ENCODE assay signal across 33 mouse cellular contexts in the genomic region with DNA sequence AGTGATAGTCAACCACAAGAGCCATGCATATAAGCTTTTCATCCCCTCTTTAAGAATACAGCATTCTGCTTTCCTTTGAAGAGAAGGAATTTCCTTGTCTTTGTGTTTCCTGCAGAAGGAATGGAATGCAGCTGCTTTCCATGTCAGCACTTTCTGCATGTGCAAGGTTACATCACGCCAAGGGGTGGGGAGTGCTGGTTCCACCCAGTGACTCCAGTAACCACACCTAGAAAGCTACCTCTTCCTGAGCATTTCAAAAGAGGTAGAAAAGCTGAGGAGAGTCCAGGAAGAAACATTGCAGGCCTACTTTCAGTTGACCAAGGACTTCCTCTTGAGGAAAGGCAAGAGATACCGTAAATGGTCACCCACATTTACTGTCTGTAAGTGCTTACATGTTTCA. TPM values are rescaled to one million over a fixed set of nuclear protein-coding genes. Genes with fewer than 3 reads are reported as not detected.
DNase-seq lines count a peak whose midpoint lies in the region; ATAC-seq and TF ChIP-seq lines count a peak whose summit lies in the region.
"Had no signal": no experiment of that assay in that cellular context is flagged by ENCODE, and none has a peak within 500 bp of the region (broad histone marks: within the 10 kb centered on the region; RNA-seq: fewer than 3 reads in every experiment).

No protein-coding gene starts in this region.

- TF ChIP-seq CTCF in layer of hippocampus, adult 2 months (conservative IDR thresholded peaks at IDR 0.05): no peak

- no peak for ATAC-seq in frontal cortex, adult (ENCODE audit: low TSS enrichment)
- ATAC-seq: forebrain, embryonic 14.5 days; hindbrain, postnatal 0 days; intestine, embryonic 16.5 days; midbrain, embryonic 16.5 days; Patski had no signal

- H3K27ac ChIP-seq in ES-E14 (ENCODE audit: insufficient read depth, low read depth, low read length, poor library complexity, severe bottlenecking): no peak overlapping the region
- H3K27ac ChIP-seq in layer of hippocampus, adult 2 months: no peak overlapping the region
- H3K27ac ChIP-seq in embryonic facial prominence, embryonic 10.5 days (replicated peaks): no peak overlapping the region
- H3K27ac ChIP-seq: embryonic facial prominence, embryonic 15.5 days; hindbrain, embryonic 10.5 days; hindbrain, postnatal 0 days; left cerebral cortex, adult 2 months; limb, embryonic 15.5 days; liver, embryonic 14.5 days; midbrain, embryonic 10.5 days had no signal

- no peak overlapping the region for H3K4me3 ChIP-seq in ES-E14 (ENCODE audit: insufficient read depth in 1 of 2, low read depth in 1 of 2, low read length in 2 of 2, poor library complexity in 1 of 2, severe bottlenecking in 1 of 2)
- no peak overlapping the region for H3K4me3 ChIP-seq in layer of hippocampus, adult 2 months
- no peak overlapping the region for H3K4me3 ChIP-seq in embryonic facial prominence, embryonic 10.5 days
- H3K4me3 ChIP-seq: embryonic facial prominence, embryonic 15.5 days; hindbrain, embryonic 10.5 days; left cerebral cortex, adult 2 months; limb, embryonic 15.5 days; midbrain, embryonic 10.5 days; myocyte had no signal

- DNase-seq in 416B (ENCODE audit: low read depth): peak; percentile 63
- peak; percentile 19 for DNase-seq in ES-E14 (ENCODE audit: low read depth, low spot score)
- DNase-seq in forelimb bud, embryonic 11.5 days (ENCODE audit: low read depth, low spot score): peak; percentile 4
- peak; percentile 29 for DNase-seq in lung, postnatal 25 days (ENCODE audit: low spot score)
- DNase-seq in layer of hippocampus, adult 2 months (ENCODE audit: low spot score in 2 of 2): no peak
- no peak for DNase-seq in heart, postnatal 25 days (ENCODE audit: low spot score)
- no peak for DNase-seq in embryonic facial prominence, embryonic 10.5 days (ENCODE audit: low spot score)
- DNase-seq: adrenal gland, postnatal 14 days; cerebellum, adult 2 months; cerebellum, postnatal 25 days; gastrocnemius, postnatal 36 days; left cerebral cortex, postnatal 4 days; right cerebral cortex, adult 18-20 months; thymus, adult 2 months had no signal

- H3K9ac ChIP-seq in ES-E14 (ENCODE audit: insufficient read depth, low read depth, low read length, poor library complexity, severe bottlenecking): no peak overlapping the region
- H3K9ac ChIP-seq: embryonic facial prominence, embryonic 15.5 days; limb, embryonic 15.5 days; liver, embryonic 14.5 days had no signal

- in situ Hi-C loops in ES-E14 (cut with MboI; ENCODE audit: low sequenced_read_pairs in 2 of 2, unreplicated experiment in 2 of 2): no loop called here

- intact Hi-C loops in heart, postnatal 25 days (cut with DNase I): no loop called here

- H3K27me3 ChIP-seq in embryonic facial prominence, embryonic 10.5 days (replicated peaks; ENCODE audit: low read depth, poor library complexity, severe bottlenecking): no peaks in the 10 kb centered on the region
- H3K27me3 ChIP-seq: embryonic facial prominence, embryonic 15.5 days; limb, embryonic 15.5 days; Patski had no signal

- H3K4me1 ChIP-seq in ES-E14 (ENCODE audit: control insufficient read depth in 2 of 2, insufficient read depth in 2 of 2, low read length in 2 of 2, poor library complexity in 1 of 2): 0 out of 4 replicates have a peak, but pooled peaks cover 0 to 5% of the 10 kb centered on the region in 2 experiments
- H3K4me1 ChIP-seq in embryonic facial prominence, embryonic 10.5 days: peaks cover 2% of the 10 kb centered on the region; the same call in 1 of the 2 replicates
- H3K4me1 ChIP-seq: hindbrain, embryonic 10.5 days; midbrain, embryonic 10.5 days had no signal

- WGBS in embryonic facial prominence, embryonic 10.5 days: 89% methylated on average over 2 of the region's 2 CpGs

- H3K9me3 ChIP-seq in ES-E14 (ENCODE audit: control insufficient read depth, insufficient read depth, low read depth, low read length): no peaks in the 10 kb centered on the region
- no peaks in the 10 kb centered on the region for H3K9me3 ChIP-seq in embryonic facial prominence, embryonic 10.5 days
- H3K9me3 ChIP-seq: embryonic facial prominence, embryonic 15.5 days; hindbrain, embryonic 10.5 days; limb, embryonic 15.5 days; midbrain, embryonic 10.5 days had no signal

- no peaks in the 10 kb centered on the region for H3K36me3 ChIP-seq in ES-E14 (ENCODE audit: control insufficient read depth, insufficient read depth, low read length, poor library complexity, severe bottlenecking)
- no peaks in the 10 kb centered on the region for H3K36me3 ChIP-seq in embryonic facial prominence, embryonic 10.5 days (replicated peaks)
- H3K36me3 ChIP-seq: embryonic facial prominence, embryonic 15.5 days; hindbrain, embryonic 10.5 days; limb, embryonic 15.5 days; midbrain, embryonic 10.5 days had no signal

TF ChIP-seq in ES-E14, 5 proteins besides CTCF, POLR2A, EP300 and RAD21:
- TF ChIP-seq HCFC1 (IDR thresholded peaks at IDR 0.05; ENCODE audit: borderline replicate concordance, insufficient read depth, low read length) (no peak), CHD2 (IDR thresholded peaks at IDR 0.05; ENCODE audit: low read depth, low read length) (no peak), MAFK (IDR thresholded peaks at IDR 0.05; ENCODE audit: insufficient read depth, low read depth, low read length) (no peak), ZC3H11A (IDR thresholded peaks at IDR 0.05; ENCODE audit: borderline replicate concordance, low read depth, low read length) (no peak), ZNF384 (IDR thresholded peaks at IDR 0.05; ENCODE audit: low read depth, low read length) (no peak)

RNA-seq across cellular contexts. Expression of a gene that starts 8.1 kb away (rescaled TPM):
- total RNA-seq in ES-E14 (2012; rRNA removed): not detected in 2 replicates
- under 1 TPM; 0.20 to 0.27 TPM for total RNA-seq in layer of hippocampus, adult 2 months (2021)
- total RNA-seq in heart, postnatal 25 days (2021): under 1 TPM; 0.36 to 0.44 TPM
- polyA plus RNA-seq in embryonic facial prominence, embryonic 10.5 days (2016; fragmentation: Nextera tagmentation; extraction: Ambion mirVana): 0.30 and 0.45 TPM in 2 replicates
- total RNA-seq: adrenal gland, postnatal 14 days had no signal
- polyA plus RNA-seq: hindbrain, postnatal 0 days; kidney, embryonic 14.5 days; small intestine, adult 2 months; stomach, embryonic 16.5 days had no signal

RNA-seq across cellular contexts. Expression of a gene that starts 39.1 kb away (rescaled TPM):
- total RNA-seq in ES-E14 (2012; rRNA removed): 0.13 TPM in 1 of 2 replicates, not detected in the other
- not detected for total RNA-seq in layer of hippocampus, adult 2 months (2021)
- under 1 TPM in 1 of 2 experiments, not detected in 1; 0.06 TPM for total RNA-seq in heart, postnatal 25 days (2021)
- not detected in 2 replicates for polyA plus RNA-seq in embryonic facial prominence, embryonic 10.5 days (2016; fragmentation: Nextera tagmentation; extraction: Ambion mirVana)
- total RNA-seq: gastrocnemius, postnatal 36 days; hindbrain, postnatal 0 days; layer of hippocampus, postnatal 10 days; left cerebral cortex, adult 2 months; left cerebral cortex, postnatal 4 days had no signal
- polyA plus RNA-seq: cerebellum, adult 2 months; forebrain, embryonic 14.5 days; heart, embryonic 11.5 days; hindbrain, embryonic 10.5 days; hindbrain, postnatal 0 days; kidney, embryonic 14.5 days; midbrain, embryonic 10.5 days; midbrain, embryonic 16.5 days; neural tube, embryonic 14.5 days had no signal

Comparison
In these comparisons a context has a peak if more than half of its experiments do, and no peak if none do; other contexts are left out.
1. DNase-seq: peak in 416B (single experiment), ES-E14 (single experiment), forelimb bud, embryonic 11.5 days (single experiment) and lung, postnatal 25 days (single experiment); none in layer of hippocampus, adult 2 months (0 of 2), heart, postnatal 25 days (single experiment) and embryonic facial prominence, embryonic 10.5 days (single experiment).